In the genomic region with DNA sequence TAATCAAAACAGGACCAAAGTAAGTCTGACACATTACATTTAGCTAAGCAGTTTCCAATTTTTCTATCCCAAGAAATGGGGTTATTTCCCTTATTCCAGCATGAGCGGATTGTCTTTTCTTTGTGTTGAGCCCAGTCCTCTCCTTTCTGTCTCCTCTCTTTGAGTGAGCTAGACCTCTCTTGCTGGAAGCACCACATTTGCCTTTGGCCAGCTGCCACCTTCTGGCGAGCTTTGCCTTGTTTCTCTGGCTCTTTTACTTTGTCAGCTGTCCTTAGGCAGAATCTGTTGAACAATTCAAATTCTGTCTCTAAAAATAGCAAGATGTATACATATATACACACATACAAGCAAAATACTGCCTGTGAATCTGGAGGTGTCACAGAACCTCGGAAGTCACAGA, we compare ENCODE assay signal across 8 mouse cellular contexts.
DNase-seq lines count a peak whose midpoint lies in the region; ATAC-seq lines count a peak whose summit lies in the region.

No protein-coding gene starts in this region.

- DNase-seq in kidney, adult 9 months, result peak; percentile 45
- DNase-seq in kidney, adult 11 months, result no peak
- peak; percentile 64 to 73 for DNase-seq in adrenal gland, postnatal 36 days
- DNase-seq in layer of hippocampus, adult 18-20 months (ENCODE audit: low spot score in 2 of 2), result peak; percentile 43 to 78
- peak; percentile 3 for DNase-seq in retina, postnatal 7 days (ENCODE audit: low read depth, low spot score)
- no peak for DNase-seq in thymus, postnatal 14 days
- no peak for DNase-seq in yolk sac, embryonic 10.5 days (ENCODE audit: low spot score)

- peak; percentile 64 for ATAC-seq in frontal cortex, adult (ENCODE audit: low TSS enrichment)

Comparison
In these comparisons a context has a peak if more than half of its experiments do, and no peak if none do; other contexts are left out.
1. DNase-seq: peak in kidney, adult 9 months (single experiment), adrenal gland, postnatal 36 days (2 of 2), layer of hippocampus, adult 18-20 months (2 of 2) and retina, postnatal 7 days (single experiment); none in kidney, adult 11 months (single experiment), thymus, postnatal 14 days (single experiment) and yolk sac, embryonic 10.5 days (single experiment).